Mouse (Mus musculus): ENCODE measurements at regions not wholly inside any gene's neighbourhood (a gene's known extent, or its start where the extent isn't known, plus 50 kb on each side); places are given as distances from the start of the nearest gene placed in this dataset.

- WGBS: 86% methylated on average over 4 of the region's 4 CpGs
- Histone ChIP-seq H3K9ac (ENCODE audit: low read depth, low read length) (no peak overlapping the region), H3K4me1 (replicated peaks; ENCODE audit: control insufficient read depth, insufficient read depth, low read length) (no peaks in the 10 kb centered on the region), H3K4me2 (no peak overlapping the region), H3K27ac (ENCODE audit: low read depth, low read length) (no peak overlapping the region), H3K27me3 (replicated peaks; ENCODE audit: control insufficient read depth, insufficient read depth, low read length) (no peaks in the 10 kb centered on the region), H3K9me3 (ENCODE audit: control insufficient read depth, low read length) (no peaks in the 10 kb centered on the region), H3K4me3 (ENCODE audit: low read depth, low read length) (no peak overlapping the region), H3K36me3 (ENCODE audit: control insufficient read depth, insufficient read depth, low read length) (no peaks in the 10 kb centered on the region)
- no peak for ATAC-seq (replicated peaks; ENCODE audit: low FRiP score)
- DNase-seq (ENCODE audit: low spot score): no peak
Measured at GRCm38 (mm10) chr12:51294971-51295477, 52.8 kb upstream of the G2e3 start.

- 70% methylated on average over 1 of the region's 1 CpGs for WGBS
Measured at GRCm38 (mm10) chr12:51278358-51278757, 69.5 kb upstream of the G2e3 start.

GRCm38 (mm10) chr12:51275818-51276538, 71.9 kb upstream of the G2e3 start:
- no peaks in the 10 kb centered on the region for H3K27me3 ChIP-seq (replicated peaks; ENCODE audit: control insufficient read depth, insufficient read depth, low read length)
- 46% methylated on average over 14 of the region's 14 CpGs for WGBS
- H3K36me3 ChIP-seq (ENCODE audit: control insufficient read depth, insufficient read depth, low read length): no peaks in the 10 kb centered on the region
- H3K27ac ChIP-seq (ENCODE audit: low read depth, low read length): no peak overlapping the region
- no peaks in the 10 kb centered on the region for H3K4me1 ChIP-seq (replicated peaks; ENCODE audit: control insufficient read depth, insufficient read depth, low read length)
- no peak overlapping the region for H3K9ac ChIP-seq (ENCODE audit: low read depth, low read length)
- no peak overlapping the region for H3K4me2 ChIP-seq
- DNase-seq (ENCODE audit: low spot score) (no peak), ATAC-seq (replicated peaks; ENCODE audit: low FRiP score) (no peak)
- no peaks in the 10 kb centered on the region for H3K9me3 ChIP-seq (ENCODE audit: control insufficient read depth, low read length)
- H3K4me3 ChIP-seq (ENCODE audit: low read depth, low read length): no peak overlapping the region

More at GRCm38 (mm10) chr12:51278358-51278757, 69.5 kb upstream of the G2e3 start:
- Histone ChIP-seq H3K4me2 (no peak overlapping the region), H3K9ac (ENCODE audit: low read depth, low read length) (no peak overlapping the region), H3K9me3 (ENCODE audit: control insufficient read depth, low read length) (no peaks in the 10 kb centered on the region), H3K36me3 (ENCODE audit: control insufficient read depth, insufficient read depth, low read length) (no peaks in the 10 kb centered on the region), H3K27ac (ENCODE audit: low read depth, low read length) (no peak overlapping the region), H3K4me1 (replicated peaks; ENCODE audit: control insufficient read depth, insufficient read depth, low read length) (no peaks in the 10 kb centered on the region), H3K4me3 (ENCODE audit: low read depth, low read length) (no peak overlapping the region), H3K27me3 (replicated peaks; ENCODE audit: control insufficient read depth, insufficient read depth, low read length) (no peaks in the 10 kb centered on the region)
- ATAC-seq (replicated peaks; ENCODE audit: low FRiP score) (no peak), DNase-seq (ENCODE audit: low spot score) (no peak)

GRCm38 (mm10) chr12:51273486-51273885, 74.4 kb upstream of the G2e3 start:
- Histone ChIP-seq H3K27me3 (replicated peaks; ENCODE audit: control insufficient read depth, insufficient read depth, low read length) (no peaks in the 10 kb centered on the region), H3K4me3 (ENCODE audit: low read depth, low read length) (no peak overlapping the region), H3K9ac (ENCODE audit: low read depth, low read length) (no peak overlapping the region), H3K4me1 (replicated peaks; ENCODE audit: control insufficient read depth, insufficient read depth, low read length) (no peaks in the 10 kb centered on the region), H3K9me3 (ENCODE audit: control insufficient read depth, low read length) (no peaks in the 10 kb centered on the region), H3K27ac (ENCODE audit: low read depth, low read length) (no peak overlapping the region), H3K4me2 (no peak overlapping the region), H3K36me3 (ENCODE audit: control insufficient read depth, insufficient read depth, low read length) (no peaks in the 10 kb centered on the region)
- ATAC-seq (replicated peaks; ENCODE audit: low FRiP score) (no peak), DNase-seq (ENCODE audit: low spot score) (no peak)
- 81% methylated on average over 5 of the region's 5 CpGs for WGBS

GRCm38 (mm10) chr12:51242839-51243238, 105.0 kb upstream of the G2e3 start:
- 77% methylated on average over 7 of the region's 7 CpGs for WGBS

GRCm38 (mm10) chr12:51241131-51241781, 106.6 kb upstream of the G2e3 start:
- no peak for DNase-seq (ENCODE audit: low spot score)
- ATAC-seq (replicated peaks; ENCODE audit: low FRiP score): no peak

More at GRCm38 (mm10) chr12:51242839-51243238, 105.0 kb upstream of the G2e3 start:
- no peak overlapping the region for H3K9ac ChIP-seq (ENCODE audit: low read depth, low read length)
- H3K4me3 ChIP-seq (ENCODE audit: low read depth, low read length): no peak overlapping the region
- H3K9me3 ChIP-seq (ENCODE audit: control insufficient read depth, low read length): no peaks in the 10 kb centered on the region
- no peak overlapping the region for H3K27ac ChIP-seq (ENCODE audit: low read depth, low read length)
- ATAC-seq (replicated peaks; ENCODE audit: low FRiP score) (no peak), DNase-seq (ENCODE audit: low spot score) (no peak)
- H3K4me1 ChIP-seq (replicated peaks; ENCODE audit: control insufficient read depth, insufficient read depth, low read length): no peaks in the 10 kb centered on the region
- H3K4me2 ChIP-seq: no peak overlapping the region
- no peaks in the 10 kb centered on the region for H3K36me3 ChIP-seq (ENCODE audit: control insufficient read depth, insufficient read depth, low read length)
- no peaks in the 10 kb centered on the region for H3K27me3 ChIP-seq (replicated peaks; ENCODE audit: control insufficient read depth, insufficient read depth, low read length)

GRCm38 (mm10) chr12:51211691-51212090, 136.2 kb upstream of the G2e3 start:
- no peaks in the 10 kb centered on the region for H3K9me3 ChIP-seq (ENCODE audit: control insufficient read depth, low read length)
- H3K36me3 ChIP-seq (ENCODE audit: control insufficient read depth, insufficient read depth, low read length): no peaks in the 10 kb centered on the region
- H3K4me2 ChIP-seq: no peak overlapping the region
- ATAC-seq (replicated peaks; ENCODE audit: low FRiP score) (no peak), DNase-seq (ENCODE audit: low spot score) (no peak)
- H3K27ac ChIP-seq (ENCODE audit: low read depth, low read length): no peak overlapping the region
- H3K4me3 ChIP-seq (ENCODE audit: low read depth, low read length): no peak overlapping the region
- H3K27me3 ChIP-seq (replicated peaks; ENCODE audit: control insufficient read depth, insufficient read depth, low read length): no peaks in the 10 kb centered on the region
- WGBS: 32% methylated on average over 2 of the region's 2 CpGs
- H3K9ac ChIP-seq (ENCODE audit: low read depth, low read length): no peak overlapping the region
- no peaks in the 10 kb centered on the region for H3K4me1 ChIP-seq (replicated peaks; ENCODE audit: control insufficient read depth, insufficient read depth, low read length)

More at GRCm38 (mm10) chr12:51241131-51241781, 106.6 kb upstream of the G2e3 start:
- no peak overlapping the region for H3K9ac ChIP-seq (ENCODE audit: low read depth, low read length)
- H3K36me3 ChIP-seq (ENCODE audit: control insufficient read depth, insufficient read depth, low read length): no peaks in the 10 kb centered on the region
- WGBS: 83% methylated on average over 7 of the region's 7 CpGs
- no peaks in the 10 kb centered on the region for H3K9me3 ChIP-seq (ENCODE audit: control insufficient read depth, low read length)
- H3K27me3 ChIP-seq (replicated peaks; ENCODE audit: control insufficient read depth, insufficient read depth, low read length): no peaks in the 10 kb centered on the region
- H3K27ac ChIP-seq (ENCODE audit: low read depth, low read length): no peak overlapping the region
- H3K4me3 ChIP-seq (ENCODE audit: low read depth, low read length): no peak overlapping the region
- H3K4me1 ChIP-seq (replicated peaks; ENCODE audit: control insufficient read depth, insufficient read depth, low read length): no peaks in the 10 kb centered on the region
- H3K4me2 ChIP-seq: no peak overlapping the region

- Histone ChIP-seq H3K9me3 (ENCODE audit: control insufficient read depth, low read length) (no peaks in the 10 kb centered on the region), H3K4me3 (ENCODE audit: low read depth, low read length) (no peak overlapping the region), H3K27ac (ENCODE audit: low read depth, low read length) (no peak overlapping the region), H3K36me3 (ENCODE audit: control insufficient read depth, insufficient read depth, low read length) (no peaks in the 10 kb centered on the region), H3K4me2 (no peak overlapping the region), H3K9ac (ENCODE audit: low read depth, low read length) (no peak overlapping the region), H3K27me3 (replicated peaks; ENCODE audit: control insufficient read depth, insufficient read depth, low read length) (no peaks in the 10 kb centered on the region), H3K4me1 (replicated peaks; ENCODE audit: control insufficient read depth, insufficient read depth, low read length) (no peaks in the 10 kb centered on the region)
- 55% methylated on average over 5 of the region's 5 CpGs for WGBS
- ATAC-seq (replicated peaks; ENCODE audit: low FRiP score) (no peak), DNase-seq (ENCODE audit: low spot score) (no peak)
Measured at GRCm38 (mm10) chr12:51196289-51196688, 151.6 kb upstream of the G2e3 start.

GRCm38 (mm10) chr12:51195136-51195535, 152.7 kb upstream of the G2e3 start:
- Histone ChIP-seq H3K9me3 (ENCODE audit: control insufficient read depth, low read length) (no peaks in the 10 kb centered on the region), H3K9ac (ENCODE audit: low read depth, low read length) (no peak overlapping the region), H3K4me1 (replicated peaks; ENCODE audit: control insufficient read depth, insufficient read depth, low read length) (no peaks in the 10 kb centered on the region), H3K4me2 (no peak overlapping the region), H3K27me3 (replicated peaks; ENCODE audit: control insufficient read depth, insufficient read depth, low read length) (no peaks in the 10 kb centered on the region), H3K27ac (ENCODE audit: low read depth, low read length) (no peak overlapping the region), H3K4me3 (ENCODE audit: low read depth, low read length) (no peak overlapping the region), H3K36me3 (ENCODE audit: control insufficient read depth, insufficient read depth, low read length) (no peaks in the 10 kb centered on the region)
- no peak for DNase-seq (ENCODE audit: low spot score)
- ATAC-seq (replicated peaks; ENCODE audit: low FRiP score): no peak
- WGBS: 82% methylated on average over 8 of the region's 8 CpGs
